Mouse (Mus musculus): ENCODE results near the gene Ndufs4. TPM values are rescaled to one million over a fixed set of nuclear protein-coding genes. Genes with fewer than 3 reads are reported as not detected.
"Not testable (repeated sequence)": the region's sequence is repeated elsewhere in the genome, so short reads cannot be mapped to it uniquely, and the experiment has no call there.

Gene Ndufs4
- polyA plus RNA-seq, 1 experiment from 2014 or later = 420 TPM

DNA sequence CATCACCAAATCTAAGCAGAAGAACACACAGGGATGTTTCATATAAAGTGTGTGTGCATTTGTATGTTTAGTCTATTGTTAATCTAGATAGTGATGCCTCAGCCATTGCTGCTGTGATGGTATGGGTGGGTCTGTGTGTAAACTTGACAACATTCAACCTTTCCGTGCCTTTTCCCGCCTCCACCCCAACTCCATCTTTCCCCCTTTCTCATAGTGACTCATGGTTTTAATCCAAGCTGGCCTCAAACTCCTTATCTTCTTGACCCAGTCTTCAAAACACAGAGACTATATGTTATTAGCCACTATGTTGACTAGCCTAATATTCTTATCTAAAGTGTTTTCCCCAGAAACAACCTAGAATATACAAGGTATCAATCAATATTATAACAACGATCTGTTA is 72.7 kb downstream of the Ndufs4 start:
- Histone ChIP-seq H3K27ac (replicated peaks) (no peak overlapping the region), H3K4me2 (no peak overlapping the region), H3K9ac (no peak overlapping the region), H3K36me3 (peaks cover 5% of the 10 kb centered on the region; the same call in 1 of the 2 replicates), H3K4me3 (no peak overlapping the region), H3K27me3 (no peaks in the 10 kb centered on the region), H3K4me1 (replicated peaks) (no peaks in the 10 kb centered on the region), H3K9me3 (no peaks in the 10 kb centered on the region)
- 97% methylated on average over 3 of the region's 3 CpGs for WGBS
- ATAC-seq (ENCODE audit: low read depth) = no peak

DNA sequence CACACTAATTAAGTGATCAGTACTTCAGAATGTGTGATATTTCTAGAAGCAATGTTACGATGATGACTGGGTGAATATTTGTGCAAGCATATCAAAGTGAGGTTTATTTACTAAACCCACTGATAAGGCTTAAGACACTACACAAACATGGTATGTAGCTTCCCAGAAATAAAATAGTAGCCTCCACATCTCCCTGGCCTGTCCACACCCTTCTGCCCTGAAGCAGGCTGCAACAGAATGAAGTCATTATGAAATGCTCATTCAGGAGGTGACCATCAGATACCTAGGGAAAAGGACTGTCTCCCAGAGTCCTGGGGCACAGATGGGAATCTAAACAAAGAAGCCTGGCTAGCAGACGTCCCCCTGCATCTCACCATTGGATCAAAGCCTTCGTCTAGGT is 73.1 kb downstream of the Ndufs4 start:
- ATAC-seq (ENCODE audit: low read depth) = no peak
- Histone ChIP-seq H3K4me3 (no peak overlapping the region), H3K4me1 (replicated peaks) (no peaks in the 10 kb centered on the region), H3K9me3 (no peaks in the 10 kb centered on the region), H3K36me3 (peaks cover 5% of the 10 kb centered on the region; the same call in 1 of the 2 replicates), H3K27ac (replicated peaks) (no peak overlapping the region), H3K9ac (no peak overlapping the region), H3K4me2 (no peak overlapping the region), H3K27me3 (no peaks in the 10 kb centered on the region)
- 86% methylated on average over 3 of the region's 3 CpGs for WGBS

DNA sequence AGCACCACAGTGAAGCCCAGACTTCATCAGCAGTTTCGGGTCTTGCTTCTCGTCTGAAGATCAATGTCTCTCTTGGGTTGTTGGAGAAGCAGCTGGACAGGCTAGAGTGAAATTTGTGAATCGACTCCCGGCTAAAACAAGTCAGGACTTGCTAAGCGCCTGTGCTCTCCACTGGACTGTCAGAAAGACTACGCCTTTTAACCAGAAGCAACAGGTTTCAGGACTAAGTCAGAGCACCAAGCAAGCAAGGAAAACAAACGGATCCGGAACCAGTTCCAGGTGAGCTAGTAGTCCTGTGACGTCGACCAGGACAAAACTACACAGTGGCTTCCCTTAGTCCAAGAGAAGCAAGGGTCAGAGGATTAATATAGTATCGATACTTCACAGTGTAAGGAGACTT is 77.5 kb downstream of the Ndufs4 start:
- no peak for ATAC-seq (ENCODE audit: low read depth)
- Histone ChIP-seq H3K27me3 (no peaks in the 10 kb centered on the region), H3K4me1 (replicated peaks) (no peaks in the 10 kb centered on the region), H3K36me3 (no peaks in the 10 kb centered on the region), H3K4me2 (no peak overlapping the region), H3K4me3 (no peak overlapping the region), H3K27ac (replicated peaks) (no peak overlapping the region), H3K9ac (no peak overlapping the region), H3K9me3 (no peaks in the 10 kb centered on the region)
- 97% methylated on average over 11 of the region's 11 CpGs for WGBS

DNA sequence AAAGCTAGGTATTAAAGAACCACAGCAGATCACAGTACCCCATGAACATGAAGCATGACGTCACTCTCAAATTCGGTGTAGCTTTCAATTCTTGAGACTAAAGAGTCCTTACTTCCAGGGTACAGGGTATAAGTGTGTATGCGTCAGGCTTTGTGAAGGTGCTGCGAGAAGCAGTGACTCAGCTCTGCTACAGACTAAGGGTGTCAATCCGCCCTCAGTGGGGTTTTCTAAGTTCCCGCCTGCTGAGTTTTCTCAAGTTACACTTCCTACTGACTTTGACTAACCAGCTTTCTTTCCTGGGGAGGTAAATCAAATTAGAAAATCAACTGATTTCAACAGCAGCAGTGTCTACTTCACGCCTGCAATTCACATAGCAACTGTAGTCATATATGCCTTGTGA is 83.4 kb downstream of the Ndufs4 start:
- H3K4me1 ChIP-seq (replicated peaks) = no peaks in the 10 kb centered on the region
- H3K27me3 ChIP-seq = no peaks in the 10 kb centered on the region
- H3K4me2 ChIP-seq = no peak overlapping the region
- no peaks in the 10 kb centered on the region for H3K9me3 ChIP-seq
- H3K27ac ChIP-seq (replicated peaks) = no peak overlapping the region
- 87% methylated on average over 7 of the region's 7 CpGs for whole genome bisulfite sequencing
- no peak overlapping the region for H3K4me3 ChIP-seq
- peaks cover 5% of the 10 kb centered on the region; the same call in 1 of the 2 replicates for H3K36me3 ChIP-seq
- no peak for ATAC-seq (ENCODE audit: low read depth)
- no peak overlapping the region for H3K9ac ChIP-seq

DNA sequence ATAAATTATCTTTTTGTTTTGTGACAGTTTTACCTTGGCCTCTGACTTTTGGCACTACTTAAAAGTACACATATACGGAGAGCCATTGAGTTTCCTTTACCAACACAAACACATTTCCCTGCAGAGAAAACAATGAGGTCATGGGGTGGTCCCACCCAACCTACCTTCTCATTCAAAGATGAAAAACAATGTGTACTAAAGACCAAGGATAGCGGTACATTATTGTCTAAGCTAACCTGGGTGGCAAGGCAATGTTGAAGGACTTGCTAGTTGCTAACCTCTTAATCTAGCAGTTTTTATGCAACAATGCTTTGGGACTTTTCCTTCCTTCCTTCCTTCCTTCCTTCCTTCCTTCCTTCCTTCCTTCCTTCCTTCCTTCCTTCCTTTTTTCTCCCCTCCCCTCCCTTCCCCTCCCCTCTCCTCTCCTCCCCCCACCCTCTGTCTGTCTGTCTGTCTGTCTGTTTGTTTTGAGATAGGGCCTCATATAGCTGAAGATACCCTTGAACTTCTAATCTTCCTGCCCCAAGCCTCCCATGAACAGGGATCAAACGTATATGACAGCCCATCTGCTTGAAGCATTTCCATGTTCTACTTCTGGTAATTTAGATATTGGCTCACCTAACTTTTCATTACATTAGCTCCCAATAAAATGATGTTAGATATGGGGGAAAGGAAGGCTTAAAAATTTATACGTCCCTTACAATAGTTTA is 84.4 kb downstream of the Ndufs4 start:
- Histone ChIP-seq H3K27me3 (no peaks in the 10 kb centered on the region), H3K4me3 (no peak overlapping the region), H3K9me3 (no peaks in the 10 kb centered on the region), H3K4me1 (replicated peaks) (no peaks in the 10 kb centered on the region), H3K9ac (no peak overlapping the region), H3K4me2 (no peak overlapping the region), H3K27ac (replicated peaks) (no peak overlapping the region), H3K36me3 (peaks cover 8% of the 10 kb centered on the region; the same call in 1 of the 2 replicates)
- 82% methylated on average over 4 of the region's 4 CpGs for WGBS
- no peak for ATAC-seq (ENCODE audit: low read depth)

DNA sequence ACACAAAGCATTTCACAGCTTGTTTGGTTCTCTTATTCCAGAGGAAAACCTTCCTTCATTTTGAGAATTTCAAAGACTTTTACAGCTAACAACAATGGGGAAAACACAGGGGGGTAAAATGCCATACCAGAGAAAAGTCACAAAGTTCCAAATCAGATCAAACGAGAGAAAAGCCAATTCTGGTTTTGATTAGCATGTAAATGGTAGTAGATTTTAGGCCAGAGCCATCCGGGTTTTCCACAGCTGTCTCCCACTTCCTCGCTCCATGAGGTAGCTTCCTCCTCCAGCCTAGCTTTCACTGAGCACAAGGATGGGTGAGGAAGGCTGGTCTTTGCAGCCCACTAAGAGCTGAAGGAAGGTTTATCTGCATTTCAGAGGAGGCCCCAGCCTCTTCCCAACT is 90.3 kb downstream of the Ndufs4 start:
- no peak overlapping the region for H3K4me2 ChIP-seq
- H3K9me3 ChIP-seq = no peaks in the 10 kb centered on the region
- H3K27ac ChIP-seq (replicated peaks) = no peak overlapping the region
- H3K36me3 ChIP-seq = 0 out of 2 replicates have a peak, but pooled peaks cover 4% of the 10 kb centered on the region
- no peak overlapping the region for H3K9ac ChIP-seq
- H3K4me1 ChIP-seq (replicated peaks) = no peaks in the 10 kb centered on the region
- no peak overlapping the region for H3K4me3 ChIP-seq
- no peak for ATAC-seq (ENCODE audit: low read depth)
- H3K27me3 ChIP-seq = no peaks in the 10 kb centered on the region
- 32% methylated on average over 3 of the region's 3 CpGs for WGBS

DNA sequence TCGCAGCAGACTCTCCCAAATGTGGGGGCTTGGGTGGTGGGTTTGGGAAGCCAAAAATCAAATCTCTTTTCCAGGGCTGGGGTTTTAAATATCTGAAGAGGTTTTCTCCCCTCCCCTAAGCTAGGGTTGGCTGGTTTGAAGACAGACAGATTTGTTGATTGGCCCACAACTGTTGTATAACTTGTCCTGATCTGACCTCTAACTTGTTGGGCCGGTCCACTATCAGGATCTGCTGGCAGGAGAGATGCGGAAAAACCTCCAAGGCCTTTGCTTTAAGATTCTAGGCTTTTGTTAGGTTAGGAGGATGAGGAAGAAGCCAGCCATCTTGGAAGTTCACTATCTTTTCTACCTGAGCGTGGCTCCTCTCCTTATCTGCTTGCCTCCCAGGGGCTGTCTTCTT is 91.5 kb downstream of the Ndufs4 start:
- H3K9ac ChIP-seq = no peak overlapping the region
- 0 out of 2 replicates have a peak, but pooled peaks cover 4% of the 10 kb centered on the region for H3K36me3 ChIP-seq
- no peaks in the 10 kb centered on the region for H3K4me1 ChIP-seq (replicated peaks)
- H3K4me3 ChIP-seq = no peak overlapping the region
- no peak overlapping the region for H3K27ac ChIP-seq (replicated peaks)
- 85% methylated on average over 4 of the region's 4 CpGs for WGBS
- no peaks in the 10 kb centered on the region for H3K9me3 ChIP-seq
- no peaks in the 10 kb centered on the region for H3K27me3 ChIP-seq
- H3K4me2 ChIP-seq = no peak overlapping the region
- no peak for ATAC-seq (ENCODE audit: low read depth)

DNA sequence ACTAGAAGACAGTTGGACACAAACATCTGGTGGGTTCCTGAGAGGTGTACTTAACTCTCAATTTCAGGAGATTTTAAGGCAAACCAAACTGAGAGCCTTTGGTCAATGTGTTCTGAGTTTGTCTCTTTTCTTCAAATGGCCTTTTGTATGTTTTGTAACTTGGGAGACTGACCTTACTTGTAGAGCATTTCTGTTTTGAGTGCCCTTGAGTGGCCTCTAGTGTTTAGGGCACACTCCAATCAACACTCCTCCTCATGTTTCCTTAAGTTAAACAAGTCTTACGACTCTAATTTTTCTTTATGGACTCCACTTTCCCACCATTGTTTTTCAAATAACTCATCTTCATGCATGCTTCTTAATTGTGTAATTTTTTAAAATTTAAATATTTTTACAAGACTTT is 98.6 kb downstream of the Ndufs4 start:
- H3K36me3 ChIP-seq = peaks cover 22% of the 10 kb centered on the region
- no peaks in the 10 kb centered on the region for H3K9me3 ChIP-seq
- WGBS = 91% methylated on average over 1 of the region's 1 CpGs
- no peaks in the 10 kb centered on the region for H3K27me3 ChIP-seq
- no peak overlapping the region for H3K4me3 ChIP-seq
- no peak for ATAC-seq (ENCODE audit: low read depth)
- H3K4me2 ChIP-seq = no peak overlapping the region
- H3K9ac ChIP-seq = no peak overlapping the region
- no peaks in the 10 kb centered on the region for H3K4me1 ChIP-seq (replicated peaks)
- no peak overlapping the region for H3K27ac ChIP-seq (replicated peaks)

DNA sequence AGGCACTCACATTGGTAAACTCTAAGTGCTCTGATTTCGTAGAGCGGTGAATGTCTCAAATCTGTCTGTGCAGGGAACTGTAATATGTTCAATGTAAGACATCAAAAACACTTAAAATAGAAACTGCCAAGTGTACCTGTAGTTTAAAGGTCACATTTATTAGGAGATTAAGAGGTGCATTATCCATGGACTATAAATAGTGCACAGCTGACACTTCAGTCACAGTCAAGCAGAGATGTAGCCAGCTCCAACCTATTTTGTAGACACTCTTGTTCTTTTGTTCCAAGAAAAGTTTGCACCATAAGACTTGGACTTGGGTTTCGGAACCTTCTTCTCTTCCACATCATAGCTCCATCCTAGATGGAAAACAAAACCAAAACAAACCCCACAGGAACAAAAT is 99.5 kb downstream of the Ndufs4 start:
- 97% methylated on average over 3 of the region's 3 CpGs for WGBS
- Histone ChIP-seq H3K4me3 (no peak overlapping the region), H3K4me2 (no peak overlapping the region), H3K4me1 (replicated peaks) (no peaks in the 10 kb centered on the region), H3K27ac (replicated peaks) (no peak overlapping the region), H3K9me3 (no peaks in the 10 kb centered on the region), H3K36me3 (peaks cover 27% of the 10 kb centered on the region), H3K9ac (no peak overlapping the region), H3K27me3 (no peaks in the 10 kb centered on the region)
- ATAC-seq (ENCODE audit: low read depth) = no peak

DNA sequence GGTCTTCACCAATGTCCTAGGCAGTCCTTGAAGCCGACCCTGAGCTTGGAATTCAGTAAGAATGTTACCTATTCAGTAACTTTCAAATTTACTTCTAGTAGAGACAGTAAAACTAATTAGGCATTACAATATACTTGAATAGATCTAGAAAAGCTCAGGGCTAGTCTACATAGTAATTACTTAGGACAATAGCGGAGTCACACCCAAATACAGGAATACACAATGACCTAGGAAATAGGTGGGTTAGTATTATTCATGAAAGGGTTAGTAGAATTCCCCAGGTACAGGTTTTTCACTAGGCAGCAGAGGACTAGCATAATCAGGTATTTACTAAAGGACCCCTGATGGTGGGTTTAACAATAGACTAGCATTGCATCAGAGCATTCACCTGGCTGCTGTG is 109.4 kb downstream of the Ndufs4 start:
- not testable (repeated sequence) for H3K27me3 ChIP-seq; ATAC-seq (ENCODE audit: low read depth); H3K4me2 ChIP-seq; H3K9ac ChIP-seq; H3K4me1 ChIP-seq (replicated peaks); H3K27ac ChIP-seq (replicated peaks); H3K4me3 ChIP-seq; H3K9me3 ChIP-seq
- WGBS = 86% methylated on average over 2 of the region's 2 CpGs
- peaks cover 14% of the 10 kb centered on the region for H3K36me3 ChIP-seq

DNA sequence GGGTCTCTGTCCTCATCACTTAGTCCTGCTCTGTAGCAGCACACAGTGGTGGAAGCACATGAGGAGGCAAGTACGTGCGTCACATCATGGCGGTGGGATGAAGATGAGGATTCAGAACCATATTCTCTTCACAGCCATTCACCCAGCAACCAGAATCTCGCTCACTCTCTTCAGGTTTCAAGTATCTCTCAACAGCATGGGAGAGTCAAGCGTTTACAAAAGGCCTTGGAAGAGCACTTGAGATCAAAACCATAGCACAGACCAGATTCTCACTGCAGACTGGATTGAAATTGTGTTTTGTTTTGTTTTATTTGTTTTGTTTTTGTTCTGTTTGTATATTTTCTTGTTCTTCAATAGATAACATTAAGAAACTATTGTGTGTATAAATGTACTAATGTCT is 110.8 kb downstream of the Ndufs4 start:
- no peaks in the 10 kb centered on the region for H3K27me3 ChIP-seq
- no peak overlapping the region for H3K9ac ChIP-seq
- no peak overlapping the region for H3K4me2 ChIP-seq
- no peaks in the 10 kb centered on the region for H3K9me3 ChIP-seq
- H3K36me3 ChIP-seq = 0 out of 2 replicates have a peak, but pooled peaks cover 4% of the 10 kb centered on the region
- ATAC-seq (ENCODE audit: low read depth) = no peak
- WGBS = 93% methylated on average over 5 of the region's 5 CpGs
- H3K27ac ChIP-seq (replicated peaks) = no peak overlapping the region
- no peak overlapping the region for H3K4me3 ChIP-seq
- H3K4me1 ChIP-seq (replicated peaks) = no peaks in the 10 kb centered on the region

DNA sequence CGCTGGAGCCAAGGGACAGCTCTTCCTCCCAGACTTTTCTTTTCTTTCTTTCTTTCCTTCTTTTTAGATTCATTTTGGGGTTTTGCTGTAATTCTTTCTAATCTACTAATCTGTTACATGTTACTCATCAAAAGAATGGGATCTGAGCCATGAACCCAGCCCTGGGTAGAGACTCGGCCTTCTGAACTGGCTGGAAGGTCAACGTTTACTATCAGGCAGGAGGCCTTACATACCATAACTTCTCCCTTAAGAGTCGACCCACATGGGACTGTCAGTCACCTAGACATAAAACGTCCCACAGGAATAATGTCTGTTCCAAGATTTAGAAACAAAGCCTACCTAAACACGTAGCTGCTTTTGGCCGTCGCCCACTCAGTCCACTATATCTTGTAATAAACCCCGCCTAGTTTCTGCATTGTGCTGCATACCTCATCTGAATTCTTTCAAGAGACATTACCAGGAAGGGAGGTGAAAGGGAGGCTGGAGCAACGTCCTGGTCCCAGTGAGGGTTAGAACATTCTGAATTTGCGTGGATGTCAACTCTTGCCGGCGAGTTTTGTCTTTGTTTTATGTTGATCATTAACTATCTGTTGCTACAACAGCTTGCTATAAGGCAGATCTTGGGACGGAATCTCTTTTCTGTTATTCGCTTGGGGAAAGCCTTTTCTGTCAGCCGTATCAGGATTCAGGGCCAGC is 116.5 kb downstream of the Ndufs4 start:
- no peaks in the 10 kb centered on the region for H3K36me3 ChIP-seq
- 79% methylated on average over 16 of the region's 16 CpGs for WGBS
- no peak for ATAC-seq (ENCODE audit: low read depth)

More for the DNA sequence above, 116.5 kb downstream of the Ndufs4 start:
- H3K9me3 ChIP-seq = no peaks in the 10 kb centered on the region
- no peaks in the 10 kb centered on the region for H3K4me1 ChIP-seq (replicated peaks)
- no peak overlapping the region for H3K27ac ChIP-seq (replicated peaks)
- H3K27me3 ChIP-seq = no peaks in the 10 kb centered on the region
- no peak overlapping the region for H3K4me3 ChIP-seq
- H3K4me2 ChIP-seq = no peak overlapping the region
- H3K9ac ChIP-seq = no peak overlapping the region
